Mouse (Mus musculus): ENCODE measurements at regions not wholly inside any gene's neighbourhood (a gene's known extent, or its start where the extent isn't known, plus 50 kb on each side); places are given as distances from the start of the nearest gene placed in this dataset.

DNA sequence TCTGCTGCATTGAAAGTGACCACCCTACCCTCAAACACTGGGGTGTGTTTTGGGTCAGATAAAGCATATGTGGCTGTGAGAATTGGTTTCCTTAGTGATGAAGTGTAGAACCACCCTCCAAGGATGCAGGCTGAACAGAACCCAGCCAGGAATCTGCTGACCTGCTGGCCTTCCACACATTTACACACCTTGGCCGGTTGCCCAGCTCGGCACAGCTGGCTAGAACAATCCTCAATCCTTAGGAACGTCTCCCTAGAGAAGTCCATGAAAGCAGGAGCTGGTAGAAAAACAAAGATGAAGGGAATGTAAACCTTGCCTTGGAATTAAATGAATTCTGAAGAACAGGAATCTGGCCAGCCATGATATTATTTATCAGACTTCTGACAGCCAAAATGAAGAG, 737.3 kb downstream of the Slc4a3 start:
- no peaks in the 10 kb centered on the region for H3K4me1 ChIP-seq (ENCODE audit: insufficient read depth)
- TF ChIP-seq CTCF (IDR thresholded peaks at IDR 0.05; ENCODE audit: low read depth) (no peak), EP300 (IDR thresholded peaks at IDR 0.05; ENCODE audit: low read depth) (no peak)
- DNase-seq (no peak), ATAC-seq (no peak)
- H3K4me3 ChIP-seq (ENCODE audit: low read depth, low read length) = no peak overlapping the region
- H3K9ac ChIP-seq (replicated peaks) = no peak overlapping the region
- WGBS (ENCODE audit: insufficient replicate concordance) = 61% methylated on average over 3 of the region's 3 CpGs
- H3K27me3 ChIP-seq (ENCODE audit: insufficient read depth, low read length) = no peaks in the 10 kb centered on the region
- no peaks in the 10 kb centered on the region for H3K9me3 ChIP-seq (ENCODE audit: low read length)
- no peak overlapping the region for H3K27ac ChIP-seq (ENCODE audit: low read depth)
- H3K4me2 ChIP-seq (ENCODE audit: low read depth, low read length) = no peak overlapping the region
- no peaks in the 10 kb centered on the region for H3K36me3 ChIP-seq (replicated peaks; ENCODE audit: insufficient read depth, low read length)

DNA sequence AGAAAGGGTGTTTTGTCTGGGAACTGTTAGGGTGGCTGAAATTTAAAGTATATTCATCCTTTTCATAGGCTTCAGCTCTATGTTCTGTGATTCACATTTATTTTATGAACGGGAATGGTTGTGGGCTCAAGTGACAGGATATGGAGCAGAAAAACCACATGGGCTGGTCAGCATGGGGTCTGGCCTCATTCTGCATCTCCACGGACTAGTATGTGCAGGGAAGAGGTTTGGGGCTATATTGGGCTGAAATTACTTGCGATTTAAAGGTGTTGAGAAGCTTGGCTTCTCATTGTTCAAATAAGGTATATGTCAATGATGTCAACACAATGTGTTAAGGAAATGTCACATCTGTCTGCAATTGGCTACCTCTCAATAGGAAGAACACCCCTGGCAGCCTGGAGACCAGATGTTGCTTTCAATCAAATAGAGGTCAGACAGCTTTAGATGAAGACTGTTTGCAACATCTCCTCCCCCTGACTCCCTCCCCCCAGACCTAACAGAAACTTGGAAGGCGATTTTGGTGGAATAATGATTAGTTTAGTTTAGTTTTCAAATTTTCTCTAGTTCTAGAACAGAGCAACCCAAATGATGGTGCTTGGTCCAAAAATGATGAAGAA, 777.0 kb downstream of the Slc4a3 start:
- no peaks in the 10 kb centered on the region for H3K9me3 ChIP-seq (ENCODE audit: low read length)
- H3K27ac ChIP-seq (ENCODE audit: low read depth) = no peak overlapping the region
- no peaks in the 10 kb centered on the region for H3K27me3 ChIP-seq (ENCODE audit: insufficient read depth, low read length)
- no peak overlapping the region for H3K9ac ChIP-seq (replicated peaks)
- no peak for ATAC-seq
- 60% methylated on average over 4 of the region's 4 CpGs for WGBS (ENCODE audit: insufficient replicate concordance)
- TF ChIP-seq EP300 (IDR thresholded peaks at IDR 0.05; ENCODE audit: low read depth) = no peak
- TF ChIP-seq CTCF (IDR thresholded peaks at IDR 0.05; ENCODE audit: low read depth) = no peak
- H3K4me2 ChIP-seq (ENCODE audit: low read depth, low read length) = no peak overlapping the region
- no peaks in the 10 kb centered on the region for H3K4me1 ChIP-seq (ENCODE audit: insufficient read depth)
- no peaks in the 10 kb centered on the region for H3K36me3 ChIP-seq (replicated peaks; ENCODE audit: insufficient read depth, low read length)
- H3K4me3 ChIP-seq (ENCODE audit: low read depth, low read length) = no peak overlapping the region
- no peak for DNase-seq

DNA sequence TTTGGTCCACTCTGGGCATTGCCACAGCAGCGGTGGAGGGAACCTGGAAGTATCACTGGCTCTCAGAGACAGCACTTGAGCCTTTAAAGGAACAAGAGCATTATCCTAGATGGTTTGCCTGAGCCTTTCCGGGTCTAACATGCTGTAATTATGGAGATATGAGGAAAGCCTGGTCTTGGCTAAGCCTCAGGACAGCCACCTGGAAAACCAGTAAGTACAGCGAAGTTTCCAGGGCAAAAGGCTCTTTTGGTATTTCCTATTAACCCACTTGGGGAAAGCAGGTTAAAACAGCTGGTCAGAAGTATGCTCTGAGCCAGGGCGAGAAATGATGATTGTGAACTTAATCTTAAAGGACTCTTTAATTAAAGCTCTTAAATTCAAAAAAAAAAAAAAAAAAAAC, 777.5 kb downstream of the Slc4a3 start:
- 72% methylated on average over 4 of the region's 4 CpGs for WGBS (ENCODE audit: insufficient replicate concordance)
- ATAC-seq (no peak), DNase-seq (no peak)
- no peak overlapping the region for H3K27ac ChIP-seq (ENCODE audit: low read depth)
- TF ChIP-seq EP300 (IDR thresholded peaks at IDR 0.05; ENCODE audit: low read depth) = no peak
- TF ChIP-seq CTCF (IDR thresholded peaks at IDR 0.05; ENCODE audit: low read depth) = no peak
- no peak overlapping the region for H3K4me3 ChIP-seq (ENCODE audit: low read depth, low read length)
- no peaks in the 10 kb centered on the region for H3K27me3 ChIP-seq (ENCODE audit: insufficient read depth, low read length)
- no peak overlapping the region for H3K9ac ChIP-seq (replicated peaks)
- H3K36me3 ChIP-seq (replicated peaks; ENCODE audit: insufficient read depth, low read length) = no peaks in the 10 kb centered on the region
- no peaks in the 10 kb centered on the region for H3K4me1 ChIP-seq (ENCODE audit: insufficient read depth)
- H3K9me3 ChIP-seq (ENCODE audit: low read length) = no peaks in the 10 kb centered on the region
- H3K4me2 ChIP-seq (ENCODE audit: low read depth, low read length) = no peak overlapping the region

DNA sequence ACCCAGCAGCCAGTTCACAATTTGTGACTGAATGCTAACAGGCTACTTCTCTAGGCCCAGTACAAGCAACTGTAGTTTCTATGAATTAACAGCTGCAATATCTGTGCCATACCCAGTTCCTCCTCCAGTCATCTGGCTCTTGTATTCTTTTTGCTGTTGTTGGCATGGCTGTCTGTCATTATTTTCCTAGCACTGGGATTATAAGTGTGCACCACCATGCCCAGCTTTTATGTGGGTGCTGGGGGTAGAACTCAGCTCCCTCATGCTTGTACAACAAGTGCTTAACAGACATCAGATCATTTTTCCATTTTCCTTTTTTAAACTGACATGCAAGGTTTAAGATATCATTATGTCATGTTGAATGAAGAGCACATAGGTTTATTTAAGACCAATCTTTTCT, 789.9 kb downstream of the Slc4a3 start:
- no peak for TF ChIP-seq EP300 (IDR thresholded peaks at IDR 0.05; ENCODE audit: low read depth)
- Histone ChIP-seq H3K4me3 (ENCODE audit: low read depth, low read length) (no peak overlapping the region), H3K27me3 (ENCODE audit: insufficient read depth, low read length) (no peaks in the 10 kb centered on the region), H3K36me3 (replicated peaks; ENCODE audit: insufficient read depth, low read length) (no peaks in the 10 kb centered on the region), H3K9me3 (ENCODE audit: low read length) (no peaks in the 10 kb centered on the region), H3K27ac (ENCODE audit: low read depth) (no peak overlapping the region), H3K4me2 (ENCODE audit: low read depth, low read length) (no peak overlapping the region), H3K4me1 (ENCODE audit: insufficient read depth) (no peaks in the 10 kb centered on the region), H3K9ac (replicated peaks) (no peak overlapping the region)
- ATAC-seq = no peak
- DNase-seq = no peak

DNA sequence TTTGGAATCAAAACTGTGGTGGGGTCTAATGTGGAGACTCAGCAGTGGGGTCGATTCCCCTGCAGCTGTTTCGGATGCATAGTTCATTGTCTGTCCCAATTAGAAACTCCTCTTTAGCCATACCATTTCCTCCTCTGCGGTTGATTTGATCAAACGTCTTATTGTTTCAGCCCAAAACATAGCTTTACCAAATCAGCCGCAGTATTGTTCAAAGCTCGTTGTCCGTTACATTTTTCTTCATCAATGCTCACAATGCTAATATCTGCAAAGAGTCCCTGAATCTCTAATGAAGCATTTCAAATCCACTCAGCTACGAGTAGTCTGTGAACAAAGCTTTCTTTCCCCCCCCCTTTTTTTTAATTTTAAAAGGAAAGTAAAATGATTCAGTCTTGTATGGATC, 816.0 kb downstream of the Slc4a3 start:
- no peaks in the 10 kb centered on the region for H3K4me1 ChIP-seq (ENCODE audit: insufficient read depth)
- WGBS (ENCODE audit: insufficient replicate concordance) = 79% methylated on average over 8 of the region's 8 CpGs
- no peak overlapping the region for H3K4me3 ChIP-seq (ENCODE audit: low read depth, low read length)
- H3K9ac ChIP-seq (replicated peaks) = no peak overlapping the region
- H3K27me3 ChIP-seq (ENCODE audit: insufficient read depth, low read length) = no peaks in the 10 kb centered on the region
- ATAC-seq = no peak
- no peaks in the 10 kb centered on the region for H3K36me3 ChIP-seq (replicated peaks; ENCODE audit: insufficient read depth, low read length)
- no peak overlapping the region for H3K4me2 ChIP-seq (ENCODE audit: low read depth, low read length)
- no peak overlapping the region for H3K27ac ChIP-seq (ENCODE audit: low read depth)
- no peaks in the 10 kb centered on the region for H3K9me3 ChIP-seq (ENCODE audit: low read length)
- TF ChIP-seq CTCF (IDR thresholded peaks at IDR 0.05; ENCODE audit: low read depth) (no peak), EP300 (IDR thresholded peaks at IDR 0.05; ENCODE audit: low read depth) (no peak)
- DNase-seq = no peak

DNA sequence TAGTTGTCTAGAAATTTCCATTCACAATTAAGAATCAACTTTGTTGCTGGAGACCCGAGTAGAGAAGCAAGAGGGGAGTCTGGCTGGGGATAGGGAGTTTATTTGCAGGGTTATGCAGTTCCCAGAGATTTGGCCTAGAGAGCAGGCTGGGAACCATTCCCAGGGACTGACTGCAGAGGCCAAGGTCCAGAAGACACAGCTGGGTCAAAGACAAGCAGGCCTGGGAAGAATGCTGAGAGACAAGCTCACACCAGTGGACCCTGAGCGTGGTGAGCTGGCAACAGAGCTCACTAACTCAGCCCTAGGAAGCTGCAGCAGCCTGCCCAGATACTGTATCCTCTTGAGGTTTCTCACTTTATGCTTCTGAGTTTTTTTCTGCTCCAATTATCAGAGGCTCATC, 827.9 kb downstream of the Slc4a3 start:
- 47% methylated on average over 2 of the region's 2 CpGs for WGBS (ENCODE audit: insufficient replicate concordance)
- Histone ChIP-seq H3K4me2 (ENCODE audit: low read depth, low read length) (no peak overlapping the region), H3K27me3 (ENCODE audit: insufficient read depth, low read length) (no peaks in the 10 kb centered on the region), H3K36me3 (replicated peaks; ENCODE audit: insufficient read depth, low read length) (no peaks in the 10 kb centered on the region), H3K9me3 (ENCODE audit: low read length) (no peaks in the 10 kb centered on the region), H3K4me1 (ENCODE audit: insufficient read depth) (0 out of 2 replicates have a peak, but pooled peaks cover 2% of the 10 kb centered on the region), H3K4me3 (ENCODE audit: low read depth, low read length) (no peak overlapping the region), H3K9ac (replicated peaks) (no peak overlapping the region), H3K27ac (ENCODE audit: low read depth) (no peak overlapping the region)
- ATAC-seq (no peak), DNase-seq (no peak)
- no peak for TF ChIP-seq EP300 (IDR thresholded peaks at IDR 0.05; ENCODE audit: low read depth)
- TF ChIP-seq CTCF (IDR thresholded peaks at IDR 0.05; ENCODE audit: low read depth) = no peak

DNA sequence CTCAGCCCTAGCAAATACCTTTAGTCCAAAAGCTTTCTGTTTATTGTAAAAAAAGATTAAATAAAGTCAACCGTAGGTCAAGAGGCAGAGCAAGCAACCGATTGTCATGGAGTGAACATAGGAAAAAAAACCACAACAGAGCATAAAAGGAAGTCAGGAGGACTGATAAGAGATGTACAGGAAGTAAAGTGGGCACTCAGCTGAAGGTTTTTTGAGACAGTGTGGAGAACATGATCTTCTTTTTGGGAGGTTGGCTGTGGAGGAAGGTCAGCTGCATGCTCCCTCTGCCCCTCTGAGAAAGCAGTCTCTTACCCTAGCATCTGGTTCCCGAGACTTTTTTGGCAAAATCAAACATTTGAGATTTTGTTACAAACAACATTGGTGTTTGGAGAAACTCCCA, 832.1 kb downstream of the Slc4a3 start:
- Histone ChIP-seq H3K9me3 (ENCODE audit: low read length) (no peaks in the 10 kb centered on the region), H3K27me3 (ENCODE audit: insufficient read depth, low read length) (no peaks in the 10 kb centered on the region)
- ATAC-seq = no peak

More for the DNA sequence above, 832.1 kb downstream of the Slc4a3 start:
- Histone ChIP-seq H3K4me1 (ENCODE audit: insufficient read depth) (0 out of 2 replicates have a peak, but pooled peaks cover 2% of the 10 kb centered on the region), H3K27ac (ENCODE audit: low read depth) (no peak overlapping the region), H3K4me3 (ENCODE audit: low read depth, low read length) (no peak overlapping the region), H3K4me2 (ENCODE audit: low read depth, low read length) (no peak overlapping the region), H3K9ac (replicated peaks) (no peak overlapping the region), H3K36me3 (replicated peaks; ENCODE audit: insufficient read depth, low read length) (no peaks in the 10 kb centered on the region)
- DNase-seq = no peak
- 24% methylated on average over 3 of the region's 3 CpGs for WGBS (ENCODE audit: insufficient replicate concordance)
- no peak for TF ChIP-seq CTCF (IDR thresholded peaks at IDR 0.05; ENCODE audit: low read depth)
- no peak for TF ChIP-seq EP300 (IDR thresholded peaks at IDR 0.05; ENCODE audit: low read depth)

Measured in liver, postnatal 0 days (tissue).